Mouse (Mus musculus) erythroblast, embryonic 14.5 days (primary cell): ENCODE data around the gene Exosc7.

ENCODE experiments used
- GATA1 ChIP-seq: IDR thresholded peaks from 2 replicates; pipeline ENCODE4 v1.6.1; 2012; ENCODE audit warnings: low read length, inconsistent platforms, mixed read lengths
- TAL1 ChIP-seq: IDR thresholded peaks from 3 replicates; pipeline ENCODE4 v1.6.1; 2012; ENCODE audit warnings: low read length, inconsistent platforms, mixed read lengths

GRCm38 (mm10) chr9:123151561-123151960 is 38.5 kb downstream of the Exosc7 start:
- no peak for TF ChIP-seq GATA1
- no peak for TF ChIP-seq TAL1
